In genomic region chr15:31542013-31542958, GRCm38 (mm10) we compare ENCODE assay signal across 8 mouse cellular contexts. TPM values are rescaled to one million over a fixed set of nuclear protein-coding genes. Genes with fewer than 3 reads are reported as not detected.
DNase-seq lines count a peak whose midpoint lies in the region; ATAC-seq lines count a peak whose summit lies in the region.

No protein-coding gene starts in this region.

- 14% methylated on average over 10 of the region's 10 CpGs for WGBS in heart, embryonic 11.5 days (ENCODE audit: insufficient replicate concordance)
- WGBS in embryonic facial prominence, embryonic 13.5 days: 10% methylated on average over 10 of the region's 10 CpGs
- WGBS in kidney, embryonic 16.5 days: 12% methylated on average over 10 of the region's 10 CpGs
- 5% methylated on average over 10 of the region's 10 CpGs for WGBS in midbrain, embryonic 13.5 days

- H3K4me1 ChIP-seq in heart, embryonic 11.5 days (ENCODE audit: control insufficient read depth, insufficient read depth, low read length): peaks cover 22% of the 10 kb centered on the region
- H3K4me1 ChIP-seq in embryonic facial prominence, embryonic 13.5 days: peaks cover 20% of the 10 kb centered on the region
- H3K4me1 ChIP-seq in kidney, embryonic 16.5 days (ENCODE audit: insufficient read depth, low read length): peaks cover 21% of the 10 kb centered on the region
- H3K4me1 ChIP-seq in midbrain, embryonic 13.5 days (replicated peaks): peaks cover 20% of the 10 kb centered on the region

- H3K9me3 ChIP-seq in heart, embryonic 11.5 days (replicated peaks; ENCODE audit: control insufficient read depth, low read length): no peaks in the 10 kb centered on the region
- H3K9me3 ChIP-seq in embryonic facial prominence, embryonic 13.5 days: no peaks in the 10 kb centered on the region
- H3K9me3 ChIP-seq in kidney, embryonic 16.5 days (ENCODE audit: low read length): no peaks in the 10 kb centered on the region
- no peaks in the 10 kb centered on the region for H3K9me3 ChIP-seq in midbrain, embryonic 13.5 days

- H3K4me3 ChIP-seq in heart, embryonic 11.5 days (ENCODE audit: low read depth, low read length): no peak overlapping the region
- no peak overlapping the region for H3K4me3 ChIP-seq in embryonic facial prominence, embryonic 13.5 days
- H3K4me3 ChIP-seq in kidney, embryonic 16.5 days (ENCODE audit: low read length): no peak overlapping the region
- no peak overlapping the region for H3K4me3 ChIP-seq in midbrain, embryonic 13.5 days (replicated peaks)

- no peaks in the 10 kb centered on the region for H3K36me3 ChIP-seq in heart, embryonic 11.5 days (ENCODE audit: control insufficient read depth, insufficient read depth, low read length)
- no peaks in the 10 kb centered on the region for H3K36me3 ChIP-seq in embryonic facial prominence, embryonic 13.5 days
- H3K36me3 ChIP-seq in kidney, embryonic 16.5 days (ENCODE audit: insufficient read depth, low read length): no peaks in the 10 kb centered on the region
- no peaks in the 10 kb centered on the region for H3K36me3 ChIP-seq in midbrain, embryonic 13.5 days

- intact Hi-C loops in heart, postnatal 25 days (cut with DNase I): no loop called here

- no peak for DNase-seq in heart, postnatal 25 days (ENCODE audit: low spot score)
- DNase-seq in thymus, postnatal 25 days: no peak
- no peak for DNase-seq in urinary bladder, postnatal 4 days (ENCODE audit: low spot score in 2 of 2)
- no peak for DNase-seq in right cerebral cortex, postnatal 14 days

- peak overlapping the region; percentile 3; the same call in 1 of the 2 replicates for H3K4me2 ChIP-seq in heart, embryonic 11.5 days
- peak overlapping the region; percentile 41 for H3K4me2 ChIP-seq in embryonic facial prominence, embryonic 13.5 days
- H3K4me2 ChIP-seq in kidney, embryonic 16.5 days (replicated peaks; ENCODE audit: low read depth, low read length): peak overlapping the region; percentile 30; the same call in 1 of the 2 replicates
- H3K4me2 ChIP-seq in midbrain, embryonic 13.5 days (replicated peaks): peak overlapping the region; percentile 29; the same call in 1 of the 2 replicates

- no peak overlapping the region for H3K9ac ChIP-seq in heart, embryonic 11.5 days (ENCODE audit: low read depth, low read length)
- 0 out of 2 replicates have a peak overlapping the region, but pooled peaks have one; percentile 6 for H3K9ac ChIP-seq in embryonic facial prominence, embryonic 13.5 days
- peak overlapping the region; percentile 56 for H3K9ac ChIP-seq in kidney, embryonic 16.5 days (replicated peaks; ENCODE audit: low read length)
- H3K9ac ChIP-seq in midbrain, embryonic 13.5 days (replicated peaks): 0 out of 2 replicates have a peak overlapping the region, but pooled peaks have one; percentile 29

- no peak for ATAC-seq in heart, embryonic 11.5 days (replicated peaks; ENCODE audit: insufficient number of reproducible peaks, low FRiP score, low TSS enrichment)
- no peak for ATAC-seq in embryonic facial prominence, embryonic 13.5 days (ENCODE audit: insufficient number of reproducible peaks, insufficient read depth, low FRiP score, low TSS enrichment, low read depth)
- 0 out of 2 replicates have a peak, but pooled peaks have one; percentile 66 for ATAC-seq in kidney, embryonic 16.5 days (ENCODE audit: low FRiP score, low TSS enrichment)
- ATAC-seq in midbrain, embryonic 13.5 days: peak; percentile 49

- H3K27ac ChIP-seq in heart, embryonic 11.5 days (ENCODE audit: low read depth, low read length): no peak overlapping the region
- H3K27ac ChIP-seq in embryonic facial prominence, embryonic 13.5 days: peak overlapping the region; percentile 73
- peak overlapping the region; percentile 60 for H3K27ac ChIP-seq in kidney, embryonic 16.5 days (ENCODE audit: low read length)
- peak overlapping the region; percentile 56 for H3K27ac ChIP-seq in midbrain, embryonic 13.5 days

- no peaks in the 10 kb centered on the region for H3K27me3 ChIP-seq in heart, embryonic 11.5 days (ENCODE audit: control insufficient read depth, insufficient read depth, low read length)
- no peaks in the 10 kb centered on the region for H3K27me3 ChIP-seq in embryonic facial prominence, embryonic 13.5 days
- no peaks in the 10 kb centered on the region for H3K27me3 ChIP-seq in kidney, embryonic 16.5 days (ENCODE audit: insufficient read depth, low read length)
- H3K27me3 ChIP-seq in midbrain, embryonic 13.5 days: no peaks in the 10 kb centered on the region

RNA-seq across cellular contexts. Expression of gene March6, which starts 11.4 kb away (rescaled TPM):
- polyA plus RNA-seq in heart, embryonic 11.5 days (2014; fragmentation: Nextera tagmentation; extraction: Ambion mirVana): 31.1 and 40.9 TPM in 2 replicates
- total RNA-seq in heart, postnatal 25 days (2021): 100 to 1,000 TPM; 100 to 111 TPM
- 29.1 and 33.0 TPM in 2 replicates for polyA plus RNA-seq in embryonic facial prominence, embryonic 13.5 days (2015; fragmentation: Nextera tagmentation; extraction: Ambion mirVana)
- polyA plus RNA-seq in kidney, embryonic 16.5 days (2015; fragmentation: Nextera tagmentation; extraction: Ambion mirVana): 37.4 and 37.7 TPM in 2 replicates
- 75.0 and 78.6 TPM in 2 replicates for polyA plus RNA-seq in midbrain, embryonic 13.5 days (2015; fragmentation: Nextera tagmentation; extraction: Ambion mirVana)

RNA-seq across cellular contexts. Expression of gene Cmbl, which starts 22.9 kb away (rescaled TPM):
- 6.6 and 8.5 TPM in 2 replicates for polyA plus RNA-seq in heart, embryonic 11.5 days (2014; fragmentation: Nextera tagmentation; extraction: Ambion mirVana)
- 10 to 100 TPM; 28.0 to 31.2 TPM for total RNA-seq in heart, postnatal 25 days (2021)
- polyA plus RNA-seq in embryonic facial prominence, embryonic 13.5 days (2015; fragmentation: Nextera tagmentation; extraction: Ambion mirVana): 2.4 and 2.7 TPM in 2 replicates
- 21.3 and 22.6 TPM in 2 replicates for polyA plus RNA-seq in kidney, embryonic 16.5 days (2015; fragmentation: Nextera tagmentation; extraction: Ambion mirVana)
- 3.1 and 4.0 TPM in 2 replicates for polyA plus RNA-seq in midbrain, embryonic 13.5 days (2015; fragmentation: Nextera tagmentation; extraction: Ambion mirVana)

RNA-seq across cellular contexts. Expression of gene Cct5, which starts 59.3 kb away (rescaled TPM):
- polyA plus RNA-seq in heart, embryonic 11.5 days (2014; fragmentation: Nextera tagmentation; extraction: Ambion mirVana): 455 and 458 TPM in 2 replicates
- total RNA-seq in heart, postnatal 25 days (2021): 100 to 1,000 TPM; 147 to 158 TPM
- 537 and 566 TPM in 2 replicates for polyA plus RNA-seq in embryonic facial prominence, embryonic 13.5 days (2015; fragmentation: Nextera tagmentation; extraction: Ambion mirVana)
- polyA plus RNA-seq in kidney, embryonic 16.5 days (2015; fragmentation: Nextera tagmentation; extraction: Ambion mirVana): 556 and 574 TPM in 2 replicates
- polyA plus RNA-seq in midbrain, embryonic 13.5 days (2015; fragmentation: Nextera tagmentation; extraction: Ambion mirVana): 540 and 561 TPM in 2 replicates

RNA-seq across cellular contexts. Expression of gene Fam173b, which starts 59.4 kb away (rescaled TPM):
- polyA plus RNA-seq in heart, embryonic 11.5 days (2014; fragmentation: Nextera tagmentation; extraction: Ambion mirVana): 13.3 and 16.1 TPM in 2 replicates
- 10 to 100 TPM; 19.6 to 22.9 TPM for total RNA-seq in heart, postnatal 25 days (2021)
- polyA plus RNA-seq in embryonic facial prominence, embryonic 13.5 days (2015; fragmentation: Nextera tagmentation; extraction: Ambion mirVana): 12.4 and 12.8 TPM in 2 replicates
- 14.2 and 14.8 TPM in 2 replicates for polyA plus RNA-seq in kidney, embryonic 16.5 days (2015; fragmentation: Nextera tagmentation; extraction: Ambion mirVana)
- polyA plus RNA-seq in midbrain, embryonic 13.5 days (2015; fragmentation: Nextera tagmentation; extraction: Ambion mirVana): 11.0 and 11.6 TPM in 2 replicates

Comparison
In these comparisons a context has a peak if more than half of its experiments do, and no peak if none do; other contexts are left out.
1. ATAC-seq: peak in kidney, embryonic 16.5 days (single experiment) and midbrain, embryonic 13.5 days (single experiment); none in heart, embryonic 11.5 days (single experiment) and embryonic facial prominence, embryonic 13.5 days (single experiment).
2. Peak in every context shown above with its lines, with median percentiles within 50 percentile points of each other: H3K4me2 ChIP-seq.